Mouse (Mus musculus) limb, embryonic 12.5 days (tissue): ENCODE measurements around the gene Gm20532. TPM values are rescaled to one million over a fixed set of nuclear protein-coding genes. Genes with fewer than 3 reads are reported as not detected.
"Not testable (repeated sequence)": the region's sequence is repeated elsewhere in the genome, so short reads cannot be mapped to it uniquely, and the experiment has no call there.

Experiments
- ATAC-seq: fragments of 200-750 bp; cut with Nextera tagmentation; 2 replicates; pipeline ENCODE4 v1.8.0; 2017; ENCODE audit warnings: low read depth, moderate TSS enrichment; ENCODE audit not compliant: insufficient number of reproducible peaks, insufficient read depth, low FRiP score, low TSS enrichment
- H3K27ac ChIP-seq: fragments of 300-500 bp; sonication (generic); 2 replicates; pipeline ENCODE4 v1.5.1; 2016; ENCODE audit warnings: mild to moderate bottlenecking, moderate library complexity
- H3K27me3 ChIP-seq: fragments of 300-500 bp; sonication (generic); 2 replicates; pipeline ENCODE4 v1.6.1; 2016; ENCODE audit warnings: mild to moderate bottlenecking, moderate library complexity
- H3K36me3 ChIP-seq: fragments of 300-500 bp; sonication (generic); 2 replicates; pipeline ENCODE4 v1.6.1; 2016; ENCODE audit warnings: mild to moderate bottlenecking, moderate library complexity
- H3K4me1 ChIP-seq: fragments of 300-500 bp; sonication (generic); replicated peaks from 2 replicates; pipeline ENCODE4 v1.6.1; 2016
- H3K4me2 ChIP-seq: fragments of 300-500 bp; sonication (generic); 2 replicates; pipeline ENCODE4 v1.6.1; 2016; ENCODE audit warnings: mild to moderate bottlenecking, moderate library complexity
- H3K4me3 ChIP-seq: fragments of 300-500 bp; sonication (generic); replicated peaks from 2 replicates; pipeline ENCODE4 v1.5.1; 2016; ENCODE audit warnings: mild to moderate bottlenecking
- H3K9ac ChIP-seq: fragments of 300-500 bp; sonication (generic); replicated peaks from 2 replicates; pipeline ENCODE4 v1.6.1; 2016; ENCODE audit warnings: mild to moderate bottlenecking, moderate library complexity
- H3K9me3 ChIP-seq: fragments of 300-500 bp; sonication (generic); 2 replicates; pipeline ENCODE4 v1.6.1; 2016; ENCODE audit warnings: mild to moderate bottlenecking, moderate library complexity
- WGBS: fragments of 180-500 bp; shearing (Covaris S2); methylation state at CpG from one replicate; pipeline ENCODE4 v1.1.7; 2016; 5-methylcytosine and 5-hydroxymethylcytosine counted together
- microRNA counts: library from miRNA; unstranded; fragments of <30 nt; microRNA quantifications from one replicate; lab custom pipeline; 2017
- microRNA-seq: library from miRNA; unstranded; fragments of <30 nt; microRNA quantifications from one replicate; pipeline ENCODE4, GENCODE M21; 2017
- polyA plus RNA-seq: library from polyadenylated mRNA; unstranded; fragments of >200 nt; fragmentation: Nextera tagmentation; extraction: Ambion mirVana; gene quantifications from 2 replicates; pipeline ENCODE4 v1.2.1, GENCODE M21; 2016

Gene Gm20532
- polyA plus RNA-seq, 1 experiment from 2014 or later, result 0.31 TPM

DNA sequence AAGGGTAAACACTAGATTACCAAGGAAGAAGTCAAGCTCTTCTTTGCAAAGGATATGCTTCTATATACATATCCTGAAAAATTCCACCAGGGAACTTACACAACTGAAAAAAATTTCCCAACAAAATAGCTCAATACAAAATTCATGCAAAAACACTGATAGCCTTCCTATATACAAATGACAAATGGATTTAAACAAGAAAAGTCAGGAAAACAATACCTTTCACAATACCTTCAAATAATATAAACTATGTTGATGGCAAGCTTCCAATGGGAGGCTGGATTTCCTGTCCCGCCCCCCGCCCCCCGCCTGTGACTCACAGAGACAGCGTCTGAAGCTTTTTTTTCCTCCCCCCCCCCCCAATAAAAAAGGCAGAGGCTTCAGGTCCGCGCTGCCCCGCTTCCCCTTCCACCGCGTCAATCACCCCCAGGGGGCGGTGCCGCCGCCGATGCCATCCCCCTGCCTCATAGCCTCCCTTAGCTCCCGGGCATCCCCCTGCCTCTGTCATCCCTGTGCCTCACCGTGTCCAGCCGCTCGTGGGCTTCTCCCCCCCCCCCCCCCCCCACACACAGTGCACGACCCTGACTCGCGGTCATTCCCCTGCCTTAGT is 74.8 kb downstream of the Gm20532 start:
- Histone ChIP-seq H3K4me1 (peaks cover 2% of the 10 kb centered on the region), H3K27ac (no peak overlapping the region), H3K4me2 (peak overlapping the region; percentile 63), H3K9me3 (no peaks in the 10 kb centered on the region), H3K36me3 (no peaks in the 10 kb centered on the region), H3K9ac (peak overlapping the region; percentile 37; the same call in 1 of the 2 replicates), H3K27me3 (peaks cover 7% of the 10 kb centered on the region; the same call in 1 of the 2 replicates), H3K4me3 (peak overlapping the region; percentile 34)
- WGBS, result 3% methylated on average over 13 of the region's 20 CpGs
- ATAC-seq, result 0 out of 2 replicates have a peak, but pooled peaks have one; percentile 15

DNA sequence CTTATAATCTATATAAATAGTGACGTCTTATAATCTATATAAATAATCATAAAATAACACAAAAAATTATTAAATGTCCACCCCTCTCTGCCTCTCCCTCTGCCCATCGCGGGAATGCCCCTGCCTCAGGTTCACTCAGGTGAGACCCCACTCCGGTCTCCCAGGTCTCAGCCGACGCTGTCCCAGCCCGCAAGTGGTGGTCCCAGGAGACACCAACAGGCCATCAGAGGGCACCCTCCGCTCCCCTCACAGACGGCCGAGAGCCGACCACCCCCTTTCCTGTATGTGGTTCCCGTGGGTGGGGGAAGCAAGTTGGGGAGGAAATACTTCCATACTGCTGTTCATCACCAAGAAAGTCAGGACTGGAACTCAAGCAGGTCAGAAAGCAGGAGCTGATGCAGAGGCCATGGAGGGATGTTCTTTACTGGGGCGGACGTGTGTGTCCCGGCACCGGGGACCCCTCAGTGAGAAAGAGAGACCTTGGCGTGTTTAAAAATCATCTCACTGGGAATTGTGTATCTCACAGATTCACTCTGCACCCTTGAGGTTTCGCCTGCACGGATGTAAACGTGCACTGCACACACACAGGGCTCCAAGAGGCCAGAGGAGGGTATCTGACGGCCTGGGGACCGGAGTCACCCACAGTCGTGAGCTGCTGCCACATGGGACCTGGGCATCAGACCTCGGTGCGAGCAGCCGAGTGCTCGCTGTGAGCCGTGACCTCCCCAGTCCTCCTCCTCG is 75.5 kb downstream of the Gm20532 start:
- ATAC-seq, result 0 out of 2 replicates have a peak, but pooled peaks have one; percentile 52
- Histone ChIP-seq H3K27me3 (peaks cover 7% of the 10 kb centered on the region; the same call in 1 of the 2 replicates), H3K27ac (no peak overlapping the region), H3K9me3 (no peaks in the 10 kb centered on the region), H3K4me3 (peak overlapping the region; percentile 34), H3K36me3 (no peaks in the 10 kb centered on the region), H3K4me1 (peaks cover 2% of the 10 kb centered on the region), H3K9ac (0 out of 2 replicates have a peak overlapping the region, but pooled peaks have one; percentile 37), H3K4me2 (peak overlapping the region; percentile 63)
- 46% methylated on average over 29 of the region's 29 CpGs for WGBS

DNA sequence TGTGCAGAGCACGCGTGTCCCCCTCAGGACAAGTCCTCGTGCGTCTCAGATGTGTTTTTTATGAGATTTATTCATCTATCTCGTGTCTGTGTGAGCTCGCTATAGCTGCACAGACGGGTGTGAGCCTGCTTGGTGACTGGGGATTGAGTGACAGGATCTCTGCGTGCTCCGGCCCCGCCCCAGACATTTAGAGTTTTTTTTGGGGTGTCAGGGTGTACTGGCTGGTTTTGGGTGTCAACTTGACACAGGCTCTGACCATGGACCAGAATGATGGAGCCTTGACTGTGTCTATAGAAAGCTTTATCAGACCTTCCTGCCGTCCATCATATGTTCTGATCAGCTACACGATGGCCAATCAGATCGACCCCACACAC is 76.1 kb downstream of the Gm20532 start:
- H3K27me3 ChIP-seq, result peaks cover 7% of the 10 kb centered on the region; the same call in 1 of the 2 replicates
- no peak for ATAC-seq
- H3K4me1 ChIP-seq, result peaks cover 2% of the 10 kb centered on the region
- H3K9me3 ChIP-seq, result no peaks in the 10 kb centered on the region
- H3K36me3 ChIP-seq, result no peaks in the 10 kb centered on the region
- H3K4me2 ChIP-seq, result no peak overlapping the region
- H3K9ac ChIP-seq, result no peak overlapping the region
- 75% methylated on average over 13 of the region's 13 CpGs for WGBS
- no peak overlapping the region for H3K27ac ChIP-seq
- no peak overlapping the region for H3K4me3 ChIP-seq

DNA sequence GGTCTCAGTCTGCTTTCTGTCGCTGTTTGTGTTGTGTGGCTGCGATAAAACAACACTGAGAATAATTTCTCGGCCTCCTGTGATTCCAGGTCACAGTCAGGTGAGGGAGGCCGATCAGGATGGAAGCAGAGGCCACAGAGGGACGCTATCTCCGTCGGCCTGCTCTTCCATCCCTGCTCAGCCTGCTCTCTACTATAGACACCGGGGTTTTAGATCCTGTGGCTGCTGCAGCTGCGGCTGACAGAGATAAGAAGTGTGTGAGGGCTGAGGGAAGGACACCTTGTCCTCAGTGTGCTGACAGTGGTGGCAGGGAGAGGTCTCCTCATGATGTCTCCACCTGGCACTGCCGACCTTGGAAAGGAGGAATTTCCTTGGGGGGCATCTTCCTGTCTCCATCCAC is 76.7 kb downstream of the Gm20532 start:
- no peaks in the 10 kb centered on the region for H3K36me3 ChIP-seq
- no peak overlapping the region for H3K9ac ChIP-seq
- no peaks in the 10 kb centered on the region for H3K9me3 ChIP-seq
- no peak overlapping the region for H3K4me3 ChIP-seq
- WGBS, result 86% methylated on average over 10 of the region's 10 CpGs
- H3K4me2 ChIP-seq, result no peak overlapping the region
- H3K27me3 ChIP-seq, result peaks cover 7% of the 10 kb centered on the region; the same call in 1 of the 2 replicates
- H3K4me1 ChIP-seq, result peaks cover 2% of the 10 kb centered on the region
- ATAC-seq, result no peak
- no peak overlapping the region for H3K27ac ChIP-seq

DNA sequence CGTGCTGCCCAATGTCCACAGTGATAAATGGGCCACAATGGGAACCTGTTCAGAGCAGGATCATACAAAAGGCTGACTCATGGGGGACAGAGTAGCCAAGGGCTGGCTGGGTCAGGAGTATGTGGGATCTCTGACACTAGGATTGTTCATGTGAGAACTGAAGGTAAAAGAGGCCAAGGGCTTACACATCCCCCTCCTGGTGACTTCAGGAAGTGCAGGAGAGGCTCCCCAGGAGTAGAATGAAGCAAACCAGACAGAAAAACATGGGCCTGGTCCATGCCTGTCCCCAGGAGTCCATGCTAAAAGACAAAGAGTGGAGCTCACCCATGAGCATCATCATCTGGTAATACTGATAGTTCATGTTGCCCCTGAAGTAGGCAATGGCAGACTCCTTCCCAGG is 77.1 kb downstream of the Gm20532 start:
- not testable (repeated sequence) for H3K4me3 ChIP-seq, H3K9me3 ChIP-seq, H3K36me3 ChIP-seq, H3K27ac ChIP-seq, H3K27me3 ChIP-seq, H3K4me1 ChIP-seq, H3K9ac ChIP-seq, ATAC-seq, H3K4me2 ChIP-seq
- WGBS, result 80% methylated on average over 1 of the region's 1 CpGs

DNA sequence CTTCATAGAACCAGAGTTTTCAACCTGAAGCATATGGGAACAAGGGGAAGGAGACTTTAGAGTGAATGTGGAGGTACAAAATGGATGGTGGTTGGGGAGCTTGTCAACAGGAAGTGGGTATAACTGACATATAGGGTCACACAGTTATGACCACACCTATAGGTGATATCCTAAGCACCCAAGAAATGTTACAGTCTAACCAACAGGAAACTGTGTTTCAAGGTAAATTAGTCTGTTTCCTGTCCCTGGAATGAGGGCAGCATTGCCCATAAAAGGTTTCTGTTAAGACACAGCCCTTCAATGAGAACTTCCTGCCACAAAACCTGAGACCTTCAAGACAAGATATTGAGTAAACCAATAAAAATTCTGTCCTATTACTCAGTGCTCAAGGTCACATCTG is 82.3 kb downstream of the Gm20532 start:
- H3K4me3 ChIP-seq, result no peak overlapping the region
- H3K4me2 ChIP-seq, result no peak overlapping the region
- no peak overlapping the region for H3K9ac ChIP-seq
- H3K9me3 ChIP-seq, result no peaks in the 10 kb centered on the region
- no peaks in the 10 kb centered on the region for H3K36me3 ChIP-seq
- H3K4me1 ChIP-seq, result no peaks in the 10 kb centered on the region
- H3K27ac ChIP-seq, result no peak overlapping the region
- no peaks in the 10 kb centered on the region for H3K27me3 ChIP-seq
- no peak for ATAC-seq

- Histone ChIP-seq H3K27me3 (no peaks in the 10 kb centered on the region), H3K9ac (no peak within 1 kb of the TSS), H3K4me2 (no peak within 1 kb of the TSS), H3K4me3 (no peak within 1 kb of the TSS), H3K9me3 (no peaks in the 10 kb centered on the region), H3K36me3 (no peaks in the 10 kb centered on the region), H3K27ac (no peak within 1 kb of the TSS), H3K4me1 (no peaks in the 10 kb centered on the region)
- 95% methylated on average over 3 of the region's 3 CpGs for WGBS
- ATAC-seq, result no peak
Measured at GRCm38 (mm10) chr2:26671182-26671581, 84.7 kb downstream of the Gm20532 start, which contains the start of gene Lcn4. Lcn4 (minus strand) TSS chr2:26671282.

MicroRNAs encoded within 50 kb of the gene (microRNA counts, 519-probe panel; counts per million panel counts)
- microRNA mmu-miR-126-3p (lab: Ali Mortazavi, UCI), result 8,114 counts per million, percentile 91 among the panel's probes with 10 or more counts
- microRNA mmu-miR-126-5p (lab: Ali Mortazavi, UCI), result 3,752 counts per million, percentile 23 among the panel's probes with 10 or more counts

Small RNA genes lying within 50 kb of the gene (microRNA-seq; reads per million reads assigned to microRNA genes)
- gene Mir126a, result not detected
- not detected for gene Mir126b

Other genes with a start within 250 kb of the Gm20532 start
- gene Dnlz, start 234.5 kb upstream of the Gm20532 start, polyA plus RNA-seq, result 32.2 and 32.5 TPM in 2 replicates
- gene Card9, start 225.7 kb upstream of the Gm20532 start, polyA plus RNA-seq, result 0.50 and 0.51 TPM in 2 replicates
- 36.7 and 39.4 TPM in 2 replicates for gene Snapc4, start 206.0 kb upstream of the Gm20532 start, polyA plus RNA-seq
- gene Entr1, start 197.3 kb upstream of the Gm20532 start, polyA plus RNA-seq, result 170 TPM in 2 replicates
- 116 TPM in 2 replicates for gene Pmpca, start 197.3 kb upstream of the Gm20532 start, polyA plus RNA-seq
- gene Inpp5e, start 177.4 kb upstream of the Gm20532 start, polyA plus RNA-seq, result 29.1 and 30.3 TPM in 2 replicates
- gene Sec16a, start 141.4 kb upstream of the Gm20532 start, polyA plus RNA-seq, result 25.6 and 33.0 TPM in 2 replicates
- 13.7 and 14.0 TPM in 2 replicates for gene Notch1, start 70.0 kb upstream of the Gm20532 start, polyA plus RNA-seq
- 77.4 and 82.1 TPM in 2 replicates for gene Egfl7, start 6.6 kb upstream of the Gm20532 start, polyA plus RNA-seq
- gene Agpat2, start 17.8 kb downstream of the Gm20532 start, polyA plus RNA-seq, result 17.1 and 18.4 TPM in 2 replicates
- gene Fam69b, start 41.8 kb downstream of the Gm20532 start, polyA plus RNA-seq, result 61.7 and 66.3 TPM in 2 replicates
- gene Lcn4, start 84.6 kb downstream of the Gm20532 start, polyA plus RNA-seq, result not detected in 2 replicates